Mouse (Mus musculus) forebrain, postnatal 0 days (tissue): Measurements from ENCODE around the gene Zbtb25. TPM values are rescaled to one million over a fixed set of nuclear protein-coding genes. Genes with fewer than 3 reads are reported as not detected.

ENCODE experiments used
- ATAC-seq: fragments of 200-750 bp; cut with Nextera tagmentation; 2 replicates; pipeline ENCODE4 v1.8.0; 2017; ENCODE audit warnings: mild to moderate bottlenecking, moderate library complexity
- DNase-seq: peaks from one replicate; pipeline ENCODE4 v3.0.0-alpha.2; 2015
- H3K27ac ChIP-seq: fragments of 300-500 bp; sonication (generic); 2 replicates; pipeline ENCODE4 v1.5.1; 2014; ENCODE audit warnings: low read depth, mild to moderate bottlenecking, antibody characterized with exemption, low read length, moderate library complexity, mixed read lengths
- H3K27me3 ChIP-seq: fragments of 300-500 bp; sonication (generic); 2 replicates; pipeline ENCODE4 v1.6.1; 2014; ENCODE audit warnings: mild to moderate bottlenecking, low read length, mixed read lengths; ENCODE audit not compliant: insufficient read depth
- H3K36me3 ChIP-seq: fragments of 300-500 bp; sonication (generic); 2 replicates; pipeline ENCODE4 v1.6.1; 2014; ENCODE audit warnings: mild to moderate bottlenecking, moderate library complexity; ENCODE audit not compliant: insufficient read depth
- H3K4me1 ChIP-seq: fragments of 300-500 bp; sonication (generic); 2 replicates; pipeline ENCODE4 v1.6.1; 2014; ENCODE audit warnings: antibody characterized with exemption; ENCODE audit not compliant: insufficient read depth
- H3K4me2 ChIP-seq: fragments of 300-500 bp; sonication (generic); 2 replicates; pipeline ENCODE4 v1.6.1; 2014; ENCODE audit warnings: low read depth, mild to moderate bottlenecking, moderate library complexity
- H3K4me3 ChIP-seq: fragments of 300-500 bp; sonication (generic); 2 replicates; pipeline ENCODE4 v1.5.1; 2014; ENCODE audit warnings: low read depth, low read length, mixed read lengths
- H3K9ac ChIP-seq: fragments of 300-500 bp; sonication (generic); 2 replicates; pipeline ENCODE4 v1.6.1; 2014; ENCODE audit warnings: mild to moderate bottlenecking
- H3K9me3 ChIP-seq: fragments of 300-500 bp; sonication (generic); 2 replicates; pipeline ENCODE4 v1.6.1; 2016; ENCODE audit warnings: low read length
- CTCF ChIP-seq: sonication (generic); IDR thresholded peaks from 2 replicates; pipeline ENCODE4 v1.5.1; 2016; ENCODE audit warnings: antibody characterized with exemption, control low read depth, low read depth
- WGBS: fragments of 180-500 bp; shearing (Covaris S2); extraction: QIAGEN DNeasy Blood & Tissue Kit; methylation state at CpG from one replicate; pipeline ENCODE4 v1.1.7; 2014; 5-methylcytosine and 5-hydroxymethylcytosine counted together
- polyA plus RNA-seq: library from polyadenylated mRNA; unstranded; fragments of >200 nt; fragmentation: Nextera tagmentation; extraction: Ambion mirVana; gene quantifications from 2 replicates; pipeline ENCODE4 v1.2.1, GENCODE M21; 2015
- total RNA-seq: library from RNA; depleted of rRNA; stranded (reverse); fragments of >200 nt; gene quantifications from 2 replicates; pipeline ENCODE4 v1.2.3, GENCODE M21; 2014

The Zbtb25 gene
- total and polyA plus RNA-seq, 2 experiments from 2014 or later: 13.2 to 25.8 TPM

GRCm38 (mm10) chr12:76366276-76366675, 3.1 kb downstream of the Zbtb25 start:
- Histone ChIP-seq H3K4me3 (no peak overlapping the region), H3K27me3 (no peaks in the 10 kb centered on the region), H3K27ac (no peak overlapping the region), H3K9ac (no peak overlapping the region), H3K36me3 (no peaks in the 10 kb centered on the region; the same call in 1 of the 2 replicates), H3K4me1 (peaks cover 16% of the 10 kb centered on the region), H3K9me3 (no peaks in the 10 kb centered on the region), H3K4me2 (no peak overlapping the region)
- ATAC-seq (no peak), DNase-seq (no peak)
- 81% methylated on average over 3 of the region's 3 CpGs for WGBS
- TF ChIP-seq CTCF: no peak

GRCm38 (mm10) chr12:76362303-76362676, 7.1 kb downstream of the Zbtb25 start:
- Histone ChIP-seq H3K27me3 (no peaks in the 10 kb centered on the region), H3K4me3 (no peak overlapping the region), H3K36me3 (no peaks in the 10 kb centered on the region; the same call in 1 of the 2 replicates), H3K4me2 (no peak overlapping the region), H3K27ac (no peak overlapping the region), H3K9ac (no peak overlapping the region), H3K4me1 (0 out of 2 replicates have a peak, but pooled peaks cover 4% of the 10 kb centered on the region), H3K9me3 (no peaks in the 10 kb centered on the region)
- no peak for ATAC-seq
- DNase-seq: no peak
- WGBS: 90% methylated on average over 9 of the region's 9 CpGs
- TF ChIP-seq CTCF: no peak

- no peak for ATAC-seq
- no peaks in the 10 kb centered on the region for H3K4me1 ChIP-seq
- TF ChIP-seq CTCF: no peak
- H3K27me3 ChIP-seq: no peaks in the 10 kb centered on the region
- no peaks in the 10 kb centered on the region; the same call in 1 of the 2 replicates for H3K36me3 ChIP-seq
- no peaks in the 10 kb centered on the region for H3K9me3 ChIP-seq
- WGBS: 60% methylated on average over 9 of the region's 9 CpGs
- no peak overlapping the region for H3K27ac ChIP-seq
- no peak for DNase-seq
- no peak overlapping the region for H3K9ac ChIP-seq
- H3K4me3 ChIP-seq: no peak overlapping the region
- no peak overlapping the region for H3K4me2 ChIP-seq
Observed at GRCm38 (mm10) chr12:76361405-76362302, 7.7 kb downstream of the Zbtb25 start.

- H3K9me3 ChIP-seq: no peaks in the 10 kb centered on the region
- H3K9ac ChIP-seq: no peak overlapping the region
- no peak overlapping the region for H3K27ac ChIP-seq
- no peaks in the 10 kb centered on the region for H3K27me3 ChIP-seq
- 9% methylated on average over 1 of the region's 1 CpGs for WGBS
- DNase-seq (no peak), ATAC-seq (no peak)
- no peaks in the 10 kb centered on the region for H3K4me1 ChIP-seq
- no peak for TF ChIP-seq CTCF
- H3K4me2 ChIP-seq: no peak overlapping the region
- H3K36me3 ChIP-seq: no peaks in the 10 kb centered on the region; the same call in 1 of the 2 replicates
- no peak overlapping the region for H3K4me3 ChIP-seq
Observed at GRCm38 (mm10) chr12:76360868-76361267, 8.5 kb downstream of the Zbtb25 start.

- 80% methylated on average over 8 of the region's 8 CpGs for WGBS
Observed at GRCm38 (mm10) chr12:76349680-76350220, 19.7 kb downstream of the Zbtb25 start.

GRCm38 (mm10) chr12:76345759-76346455, 23.5 kb downstream of the Zbtb25 start:
- H3K27ac ChIP-seq: no peak overlapping the region
- 86% methylated on average over 5 of the region's 6 CpGs for WGBS
- no peak for ATAC-seq

More at GRCm38 (mm10) chr12:76349680-76350220, 19.7 kb downstream of the Zbtb25 start:
- ATAC-seq: no peak
- no peaks in the 10 kb centered on the region for H3K27me3 ChIP-seq
- H3K4me2 ChIP-seq: no peak overlapping the region
- no peak overlapping the region for H3K4me3 ChIP-seq
- no peak for TF ChIP-seq CTCF
- H3K36me3 ChIP-seq: peaks cover 26% of the 10 kb centered on the region
- no peaks in the 10 kb centered on the region for H3K9me3 ChIP-seq
- DNase-seq: no peak
- no peak overlapping the region for H3K9ac ChIP-seq
- H3K4me1 ChIP-seq: no peaks in the 10 kb centered on the region
- no peak overlapping the region for H3K27ac ChIP-seq

GRCm38 (mm10) chr12:76341080-76341479, 28.3 kb downstream of the Zbtb25 start:
- peak; percentile 80 for TF ChIP-seq CTCF
- H3K27ac ChIP-seq: no peak overlapping the region
- H3K9ac ChIP-seq: no peak overlapping the region
- 3% methylated on average over 4 of the region's 4 CpGs for WGBS
- H3K4me1 ChIP-seq: no peaks in the 10 kb centered on the region
- peak; percentile 88 for DNase-seq
- no peak overlapping the region for H3K4me2 ChIP-seq
- no peaks in the 10 kb centered on the region for H3K9me3 ChIP-seq
- H3K4me3 ChIP-seq: no peak overlapping the region
- ATAC-seq: peak; percentile 65; the same call in 1 of the 2 replicates
- no peaks in the 10 kb centered on the region for H3K27me3 ChIP-seq
- H3K36me3 ChIP-seq: no peaks in the 10 kb centered on the region

More at GRCm38 (mm10) chr12:76345759-76346455, 23.5 kb downstream of the Zbtb25 start:
- Histone ChIP-seq H3K36me3 (peaks cover 21% of the 10 kb centered on the region), H3K9me3 (no peaks in the 10 kb centered on the region), H3K9ac (no peak overlapping the region), H3K4me3 (no peak overlapping the region), H3K27me3 (no peaks in the 10 kb centered on the region), H3K4me2 (no peak overlapping the region), H3K4me1 (no peaks in the 10 kb centered on the region)
- no peak for DNase-seq
- TF ChIP-seq CTCF: peak; percentile 32; the same call in 1 of the 2 replicates
